Mouse (Mus musculus): ENCODE measurements around the gene Taf1c.

DNA sequence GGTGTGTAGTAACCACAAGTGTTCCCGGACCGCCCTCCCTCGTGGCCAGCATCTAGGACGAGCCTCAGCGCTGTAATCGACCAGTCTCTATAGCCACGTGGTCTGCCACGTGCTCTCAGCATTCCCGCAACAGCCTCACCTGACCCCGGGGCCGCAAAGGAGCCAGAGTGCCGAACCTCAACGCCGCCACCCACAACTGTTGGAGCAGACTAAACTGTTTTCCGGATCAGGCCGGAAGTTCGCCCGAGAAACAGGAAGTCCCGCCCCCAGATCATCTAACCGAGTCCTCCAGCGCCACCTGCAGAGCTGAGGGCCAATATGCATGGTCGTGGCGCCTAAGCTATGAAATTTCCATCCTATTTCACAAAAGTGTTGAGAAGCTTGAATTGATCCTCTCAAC is at the start of gene Taf1c:
- peak; percentile 89 for TF ChIP-seq CTCF (IDR thresholded peaks at IDR 0.05; ENCODE audit: borderline replicate concordance, extremely low read depth, insufficient read depth, insufficient read length)
- TF ChIP-seq POLR2A (IDR thresholded peaks at IDR 0.05; ENCODE audit: borderline replicate concordance, extremely low read depth, insufficient read depth, insufficient read length, poor library complexity, severe bottlenecking) = peak; percentile 21; the same call in 1 of the 2 replicates
